Mouse (Mus musculus) neural tube, embryonic 11.5 days (tissue): ENCODE measurements at regions not wholly inside any gene's neighbourhood (a gene's known extent, or its start where the extent isn't known, plus 50 kb on each side); places are given as distances from the start of the nearest gene placed in this dataset.

Source experiments
- ATAC-seq: fragments of 200-750 bp; cut with Nextera tagmentation; 2 replicates; pipeline ENCODE4 v1.8.0; 2017; ENCODE audit warnings: moderate number of reproducible peaks, mild to moderate bottlenecking, moderate TSS enrichment, moderate library complexity; ENCODE audit not compliant: insufficient read depth, low FRiP score, low TSS enrichment
- DNase-seq: peaks from one replicate; pipeline ENCODE4 v3.0.0-alpha.2; 2015; ENCODE audit warnings: low spot score
- H3K27ac ChIP-seq: fragments of 300-500 bp; sonication (generic); 2 replicates; pipeline ENCODE4 v1.5.1; 2014; ENCODE audit warnings: low read depth, mild to moderate bottlenecking, low read length
- H3K27me3 ChIP-seq: fragments of 300-500 bp; sonication (generic); 2 replicates; pipeline ENCODE4 v1.6.1; 2014; ENCODE audit warnings: mild to moderate bottlenecking, low read length, mixed read lengths; ENCODE audit not compliant: control insufficient read depth, insufficient read depth
- H3K36me3 ChIP-seq: fragments of 300-500 bp; sonication (generic); 2 replicates; pipeline ENCODE4 v1.6.1; 2014; ENCODE audit warnings: mild to moderate bottlenecking, low read length, moderate library complexity, mixed read lengths; ENCODE audit not compliant: control insufficient read depth, insufficient read depth
- H3K4me1 ChIP-seq: fragments of 300-500 bp; sonication (generic); 2 replicates; pipeline ENCODE4 v1.6.1; 2014; ENCODE audit warnings: low read length, mixed read lengths; ENCODE audit not compliant: control insufficient read depth, insufficient read depth
- H3K4me2 ChIP-seq: fragments of 300-500 bp; sonication (generic); 2 replicates; pipeline ENCODE4 v1.6.1; 2014; ENCODE audit warnings: low read depth, mild to moderate bottlenecking, moderate library complexity
- H3K4me3 ChIP-seq: fragments of 300-500 bp; sonication (generic); 2 replicates; pipeline ENCODE4 v1.5.1; 2014; ENCODE audit warnings: low read depth, low read length
- H3K9ac ChIP-seq: fragments of 300-500 bp; sonication (generic); 2 replicates; pipeline ENCODE4 v1.6.1; 2014; ENCODE audit warnings: mild to moderate bottlenecking, low read length
- H3K9me3 ChIP-seq: fragments of 300-500 bp; sonication (generic); 2 replicates; pipeline ENCODE4 v1.6.1; 2016; ENCODE audit warnings: low read length; ENCODE audit not compliant: control insufficient read depth
- WGBS: fragments of 180-500 bp; shearing (Covaris S2); extraction: QIAGEN DNeasy Blood & Tissue Kit; methylation state at CpG from one replicate; pipeline ENCODE4 v1.1.7; 2014; 5-methylcytosine and 5-hydroxymethylcytosine counted together

GRCm38 (mm10) chr15:87321067-87321985, 222.8 kb upstream of the Fam19a5 start:
- Histone ChIP-seq H3K4me3 (no peak overlapping the region), H3K27ac (no peak overlapping the region), H3K4me2 (no peak overlapping the region), H3K9ac (no peak overlapping the region), H3K36me3 (no peaks in the 10 kb centered on the region), H3K27me3 (no peaks in the 10 kb centered on the region), H3K9me3 (no peaks in the 10 kb centered on the region), H3K4me1 (no peaks in the 10 kb centered on the region)
- no peak for DNase-seq
- WGBS = 83% methylated on average over 12 of the region's 12 CpGs
- ATAC-seq = no peak

- no peak for ATAC-seq
- WGBS = 87% methylated on average over 5 of the region's 5 CpGs
Measured at GRCm38 (mm10) chr15:87325389-87325788, 218.7 kb upstream of the Fam19a5 start.

GRCm38 (mm10) chr15:87326281-87326680, 217.8 kb upstream of the Fam19a5 start:
- H3K27ac ChIP-seq = no peak overlapping the region
- H3K9ac ChIP-seq = no peak overlapping the region
- H3K27me3 ChIP-seq = no peaks in the 10 kb centered on the region
- no peak for DNase-seq
- no peak overlapping the region for H3K4me2 ChIP-seq
- WGBS = 51% methylated on average over 6 of the region's 6 CpGs
- H3K4me1 ChIP-seq = no peaks in the 10 kb centered on the region
- H3K9me3 ChIP-seq = no peaks in the 10 kb centered on the region
- no peaks in the 10 kb centered on the region for H3K36me3 ChIP-seq
- no peak overlapping the region for H3K4me3 ChIP-seq
- ATAC-seq = no peak

More at GRCm38 (mm10) chr15:87325389-87325788, 218.7 kb upstream of the Fam19a5 start:
- Histone ChIP-seq H3K27ac (no peak overlapping the region), H3K4me2 (no peak overlapping the region), H3K9me3 (no peaks in the 10 kb centered on the region), H3K9ac (no peak overlapping the region), H3K4me1 (no peaks in the 10 kb centered on the region), H3K27me3 (no peaks in the 10 kb centered on the region), H3K4me3 (no peak overlapping the region), H3K36me3 (no peaks in the 10 kb centered on the region)
- DNase-seq = no peak

- DNase-seq (no peak), ATAC-seq (no peak)
- no peak overlapping the region for H3K27ac ChIP-seq
- no peak overlapping the region for H3K9ac ChIP-seq
- H3K4me1 ChIP-seq = no peaks in the 10 kb centered on the region
- no peaks in the 10 kb centered on the region for H3K9me3 ChIP-seq
- 78% methylated on average over 3 of the region's 3 CpGs for WGBS
- no peak overlapping the region for H3K4me2 ChIP-seq
- no peaks in the 10 kb centered on the region for H3K27me3 ChIP-seq
- no peaks in the 10 kb centered on the region for H3K36me3 ChIP-seq
- H3K4me3 ChIP-seq = no peak overlapping the region
Measured at GRCm38 (mm10) chr15:87332441-87332840, 211.7 kb upstream of the Fam19a5 start.

GRCm38 (mm10) chr15:87333527-87333926, 210.6 kb upstream of the Fam19a5 start:
- no peak overlapping the region for H3K4me3 ChIP-seq
- no peak overlapping the region for H3K4me2 ChIP-seq
- no peak for ATAC-seq
- no peaks in the 10 kb centered on the region for H3K36me3 ChIP-seq
- 86% methylated on average over 4 of the region's 4 CpGs for WGBS
- no peak overlapping the region for H3K9ac ChIP-seq
- H3K27ac ChIP-seq = no peak overlapping the region
- H3K9me3 ChIP-seq = no peaks in the 10 kb centered on the region
- DNase-seq = no peak
- H3K4me1 ChIP-seq = no peaks in the 10 kb centered on the region
- H3K27me3 ChIP-seq = no peaks in the 10 kb centered on the region

- Histone ChIP-seq H3K27ac (no peak overlapping the region), H3K4me3 (no peak overlapping the region), H3K36me3 (no peaks in the 10 kb centered on the region), H3K4me2 (no peak overlapping the region), H3K9me3 (no peaks in the 10 kb centered on the region), H3K27me3 (no peaks in the 10 kb centered on the region), H3K9ac (no peak overlapping the region), H3K4me1 (no peaks in the 10 kb centered on the region)
- DNase-seq = peak; percentile 40
- ATAC-seq = no peak
- WGBS = 68% methylated on average over 4 of the region's 4 CpGs
Measured at GRCm38 (mm10) chr15:87334430-87334829, 209.7 kb upstream of the Fam19a5 start.

- ATAC-seq = no peak
- Histone ChIP-seq H3K36me3 (no peaks in the 10 kb centered on the region), H3K27ac (no peak overlapping the region), H3K4me2 (no peak overlapping the region), H3K9me3 (no peaks in the 10 kb centered on the region), H3K27me3 (no peaks in the 10 kb centered on the region), H3K4me3 (no peak overlapping the region), H3K9ac (no peak overlapping the region), H3K4me1 (no peaks in the 10 kb centered on the region)
- no peak for DNase-seq
- 74% methylated on average over 4 of the region's 4 CpGs for WGBS
Measured at GRCm38 (mm10) chr15:87335324-87335723, 208.8 kb upstream of the Fam19a5 start.

- no peaks in the 10 kb centered on the region for H3K9me3 ChIP-seq
- H3K4me2 ChIP-seq = no peak overlapping the region
- DNase-seq (no peak), ATAC-seq (no peak)
- H3K9ac ChIP-seq = no peak overlapping the region
- H3K4me3 ChIP-seq = no peak overlapping the region
- H3K36me3 ChIP-seq = no peaks in the 10 kb centered on the region
- no peak overlapping the region for H3K27ac ChIP-seq
- no peaks in the 10 kb centered on the region for H3K27me3 ChIP-seq
- H3K4me1 ChIP-seq = no peaks in the 10 kb centered on the region
- 91% methylated on average over 11 of the region's 11 CpGs for WGBS
Measured at GRCm38 (mm10) chr15:87335737-87336136, 208.4 kb upstream of the Fam19a5 start.

- Histone ChIP-seq H3K9me3 (no peaks in the 10 kb centered on the region), H3K36me3 (no peaks in the 10 kb centered on the region), H3K9ac (no peak overlapping the region), H3K4me1 (no peaks in the 10 kb centered on the region), H3K4me2 (no peak overlapping the region), H3K27ac (no peak overlapping the region), H3K4me3 (no peak overlapping the region), H3K27me3 (no peaks in the 10 kb centered on the region)
- DNase-seq (no peak), ATAC-seq (no peak)
- 80% methylated on average over 3 of the region's 3 CpGs for WGBS
Measured at GRCm38 (mm10) chr15:87339904-87340303, 204.2 kb upstream of the Fam19a5 start.
